Mouse (Mus musculus) induced T-regulatory cell, adult 2 months (primary cell): ENCODE measurements around the gene Ctnnal1.
A peak's percentile ranks its signal among the peaks of the same experiment; 100 is the strongest.

Experiments
- DNase-seq: peaks from one replicate; pipeline ENCODE4 v3.0.0-alpha.2; 2012; ENCODE audit warnings: low read depth

Ctnnal1 gene

DNA sequence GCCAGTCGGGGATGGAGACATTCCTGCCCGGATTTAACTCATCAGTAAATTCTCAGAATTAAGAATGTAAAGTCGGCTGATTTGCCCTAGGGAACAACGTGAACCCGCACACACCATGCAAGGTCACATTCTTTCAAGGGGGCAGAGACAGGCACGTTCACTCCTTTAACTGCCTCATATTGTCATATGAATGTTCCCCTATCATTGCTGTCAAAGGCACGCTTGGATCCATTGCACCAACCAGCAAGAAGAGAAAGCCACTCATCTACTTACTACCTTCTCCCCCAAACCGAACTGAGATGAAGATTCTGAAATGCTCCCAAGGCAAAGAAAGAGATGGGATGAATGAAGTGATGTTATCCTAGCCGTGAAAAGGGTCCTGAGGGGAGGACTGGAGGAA lies 6.3 kb downstream of the Ctnnal1 start:
- DNase-seq, result no peak

DNA sequence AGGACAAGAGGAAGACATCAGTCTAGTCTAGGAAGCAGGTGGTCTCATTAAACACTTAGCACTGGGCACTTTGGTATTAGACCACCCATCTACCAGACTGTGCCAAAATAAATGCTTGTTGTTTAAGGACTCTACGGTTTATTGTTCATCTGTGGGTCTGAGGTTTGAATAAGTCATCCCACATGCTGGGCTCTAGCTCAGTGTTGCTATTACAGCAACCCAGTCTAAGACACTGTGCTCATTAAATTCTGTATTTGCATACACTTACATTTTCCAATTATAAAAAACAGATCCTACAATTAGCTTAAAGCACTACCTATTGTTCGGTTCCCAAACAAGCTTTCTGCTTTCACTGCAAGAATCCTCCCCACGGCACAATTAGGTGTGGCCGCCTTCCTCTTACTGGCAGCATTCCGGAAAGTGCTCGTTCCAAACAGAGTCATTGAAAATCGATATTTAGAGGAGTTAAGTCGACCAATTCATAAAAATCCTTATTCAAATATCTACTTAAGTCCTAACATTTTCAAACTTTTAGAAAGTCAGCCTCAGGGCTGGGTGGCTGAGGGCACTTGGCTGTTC lies 8.5 kb downstream of the Ctnnal1 start:
- DNase-seq, result no peak

DNA sequence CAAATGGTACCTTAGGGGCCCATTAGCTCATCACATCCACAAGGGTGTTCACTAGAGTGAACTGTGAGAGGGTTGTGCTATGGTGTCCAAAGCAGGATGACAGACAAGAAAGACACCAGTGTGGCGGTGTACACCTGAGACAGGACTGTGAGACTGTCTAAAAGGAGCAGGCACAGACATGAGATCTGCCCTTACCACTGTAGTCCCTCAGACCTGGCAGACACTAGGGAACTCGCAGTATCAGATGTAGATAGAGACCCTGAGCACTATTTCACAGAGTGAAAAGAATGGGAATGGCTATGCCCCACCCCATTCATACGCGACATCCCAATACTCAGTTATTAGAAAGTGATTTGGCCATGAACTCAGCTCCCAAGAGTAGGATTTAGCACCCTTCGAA lies 9.1 kb downstream of the Ctnnal1 start:
- no peak for DNase-seq

DNA sequence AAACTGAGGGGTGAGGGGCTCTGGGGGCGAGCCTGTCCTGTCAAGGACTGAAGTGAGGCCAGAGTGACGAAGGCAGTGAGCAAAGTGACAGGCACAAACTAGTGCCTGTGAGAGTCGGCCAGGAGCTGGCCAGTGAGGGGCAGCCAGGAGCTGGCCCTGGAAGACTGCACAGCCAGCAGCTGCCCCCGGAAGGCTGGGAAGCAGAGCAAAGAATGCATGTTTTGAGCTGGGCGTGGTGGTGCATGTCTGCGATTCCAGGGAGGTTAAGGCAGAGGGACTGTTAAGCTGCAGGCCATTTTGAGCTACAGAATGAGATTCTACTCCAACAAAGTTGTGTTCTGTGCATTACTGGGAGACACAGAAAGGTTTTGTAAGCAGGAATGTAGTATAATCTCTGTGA lies 14.3 kb downstream of the Ctnnal1 start:
- no peak for DNase-seq

DNA sequence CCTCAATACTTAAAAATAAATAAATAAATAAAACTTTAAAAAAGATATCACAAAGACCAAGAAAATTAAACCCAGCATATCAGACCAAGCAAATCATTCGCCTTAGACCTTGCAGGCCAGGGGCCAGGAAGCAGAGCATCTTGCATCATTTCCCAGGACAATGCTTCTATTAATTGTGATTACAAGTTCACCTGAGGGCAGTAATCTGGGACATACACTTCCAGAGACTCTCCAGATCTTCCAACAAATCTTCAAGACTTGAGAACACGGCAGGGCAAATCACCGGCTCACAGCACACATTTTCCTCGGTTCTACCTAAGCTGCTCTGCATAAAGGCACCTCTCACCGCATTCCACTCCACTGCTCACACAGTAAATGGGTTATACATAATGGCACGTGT lies 16.9 kb downstream of the Ctnnal1 start:
- no peak for DNase-seq

DNA sequence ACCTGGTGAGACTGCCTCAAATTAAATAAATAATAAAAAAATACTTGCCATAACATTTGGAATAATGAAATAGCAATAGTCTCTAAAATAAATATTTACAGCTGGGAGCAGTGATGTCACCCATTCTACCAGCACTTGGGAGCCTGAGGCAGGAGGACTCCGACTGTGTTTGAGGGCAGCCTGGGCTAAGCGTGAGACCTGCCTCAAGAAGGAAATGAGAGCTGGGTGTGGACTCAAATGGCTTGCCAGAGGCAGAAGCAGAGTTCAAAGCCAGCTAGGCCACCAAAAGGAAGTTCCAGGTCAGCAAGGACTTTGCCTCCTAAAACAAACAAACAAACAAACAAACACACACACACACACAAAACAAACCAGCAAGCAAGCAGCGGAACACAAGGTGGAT lies 17.6 kb downstream of the Ctnnal1 start:
- no peak for DNase-seq

DNA sequence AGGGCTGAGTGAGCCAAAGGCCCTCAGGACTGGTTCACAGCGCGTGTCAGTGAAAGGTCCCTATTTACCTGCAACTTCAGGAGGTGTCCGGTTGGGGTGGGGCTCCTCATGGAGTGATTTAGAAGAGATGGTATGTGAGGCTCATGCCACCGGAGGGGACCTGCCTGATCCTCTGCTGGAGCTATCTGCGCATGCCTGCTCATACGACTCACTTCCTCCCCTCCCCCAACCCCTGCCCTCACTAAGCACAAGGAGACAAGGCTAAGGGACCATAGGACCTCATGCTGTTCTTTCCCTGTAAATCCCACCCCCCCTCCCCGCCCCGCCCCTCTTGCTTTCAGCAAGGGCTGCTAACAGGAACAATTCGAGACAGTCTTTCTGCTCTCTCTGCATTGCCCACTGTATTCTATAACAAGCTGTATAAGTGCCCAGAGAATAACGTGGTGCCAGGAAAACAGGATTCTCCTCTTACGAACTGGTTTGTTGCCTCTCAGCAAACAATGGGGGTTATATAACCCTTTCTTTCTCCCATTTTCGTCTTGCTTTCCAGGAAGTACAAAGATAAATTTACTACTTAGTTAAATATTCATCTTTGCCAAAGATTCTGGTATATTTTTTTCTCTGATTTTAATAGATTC lies 19.0 kb downstream of the Ctnnal1 start:
- DNase-seq, result no peak

DNA sequence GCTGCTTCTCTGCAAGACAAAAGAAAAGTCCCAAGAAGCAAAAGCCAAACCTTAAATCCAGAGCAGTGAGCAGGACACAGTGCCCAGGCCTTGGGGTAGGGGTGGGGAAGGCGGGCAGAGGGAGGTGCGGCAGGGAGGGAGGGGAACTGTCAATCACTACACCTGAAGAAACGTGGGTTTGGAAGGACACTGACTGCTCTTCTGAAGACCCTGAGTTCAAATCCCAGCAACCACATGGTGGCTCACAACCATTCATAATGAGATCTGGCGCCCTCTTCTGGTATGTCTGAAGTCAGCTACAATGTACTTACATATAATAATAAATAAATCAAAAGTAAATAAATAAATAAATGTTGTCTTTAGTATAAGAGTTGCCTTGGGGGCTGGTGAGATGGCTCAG lies 20.1 kb downstream of the Ctnnal1 start:
- no peak for DNase-seq

DNA sequence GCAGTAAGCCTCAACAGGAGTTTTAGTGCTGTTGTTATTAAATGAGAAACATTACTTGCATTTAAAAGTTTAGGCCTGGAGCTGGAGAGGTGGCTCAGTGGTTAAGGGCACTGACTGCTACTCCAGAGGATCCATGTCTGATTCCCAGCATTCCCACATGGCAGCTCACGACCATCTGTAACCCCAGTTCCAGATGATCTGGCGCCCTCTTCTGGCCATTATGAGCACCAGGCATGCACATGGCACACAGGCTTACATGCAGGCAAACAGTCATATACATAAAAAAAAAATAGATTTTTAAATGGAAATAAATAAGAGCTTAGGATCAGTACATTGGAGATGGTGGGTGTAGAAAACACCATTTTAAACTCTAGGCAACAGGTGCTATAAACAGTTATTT lies 21.0 kb downstream of the Ctnnal1 start:
- no peak for DNase-seq

DNA sequence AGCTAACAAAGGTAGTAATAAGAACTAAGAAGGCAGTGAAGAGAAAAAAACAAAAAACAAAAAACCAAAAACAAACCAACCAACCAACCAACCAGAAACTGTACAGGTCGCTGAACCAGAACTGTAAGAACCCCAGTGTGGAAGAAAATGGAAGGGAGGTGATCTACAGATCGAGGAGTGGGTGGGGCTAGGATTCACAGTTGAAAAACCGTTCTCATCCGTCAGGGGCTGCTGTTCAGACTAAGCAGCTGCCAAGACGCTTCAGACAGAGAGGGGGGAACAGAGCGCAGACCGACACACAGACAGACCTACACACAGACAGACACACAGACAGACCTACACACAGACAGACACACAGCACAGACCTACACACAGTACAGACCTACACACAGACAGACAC lies 22.5 kb downstream of the Ctnnal1 start:
- DNase-seq, result no peak

DNA sequence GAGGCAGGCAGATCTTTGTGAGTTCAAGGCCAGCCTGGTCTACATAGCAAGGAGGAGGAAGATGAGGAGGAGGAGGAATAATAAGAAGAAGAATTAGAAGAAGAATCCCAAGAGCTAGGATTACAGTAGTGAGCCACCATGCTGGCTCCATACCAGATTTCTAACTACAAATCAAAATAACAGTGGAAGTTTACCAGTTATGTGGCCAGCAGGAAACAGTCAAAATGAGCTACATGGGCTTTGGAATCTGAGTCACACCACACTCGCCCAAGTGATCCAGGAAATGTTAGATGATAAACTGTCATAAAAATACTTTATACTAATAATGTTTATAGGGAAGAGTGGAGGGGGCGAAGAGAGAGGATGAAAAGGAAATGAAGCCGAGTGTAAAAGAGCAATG lies 24.7 kb downstream of the Ctnnal1 start:
- no peak for DNase-seq

DNA sequence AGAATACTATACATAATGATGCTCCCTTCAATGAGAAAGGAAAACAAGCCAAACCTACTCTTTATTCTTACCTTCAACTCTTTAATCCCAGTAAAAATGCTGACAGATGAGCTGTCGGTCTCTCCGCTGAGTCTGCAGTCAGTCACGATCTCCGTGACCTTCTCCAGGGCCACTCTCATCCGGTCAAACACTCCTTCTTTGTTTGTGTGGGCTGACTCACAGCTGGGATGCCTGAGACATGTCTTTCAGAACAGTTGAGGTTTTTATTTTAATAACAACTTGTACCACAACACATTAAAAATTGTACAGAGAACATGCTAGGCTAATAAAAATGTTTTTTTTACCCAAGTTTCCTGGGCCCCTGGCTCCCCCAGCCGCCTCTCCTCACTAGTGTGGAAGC lies 27.3 kb downstream of the Ctnnal1 start:
- DNase-seq, result no peak

DNA sequence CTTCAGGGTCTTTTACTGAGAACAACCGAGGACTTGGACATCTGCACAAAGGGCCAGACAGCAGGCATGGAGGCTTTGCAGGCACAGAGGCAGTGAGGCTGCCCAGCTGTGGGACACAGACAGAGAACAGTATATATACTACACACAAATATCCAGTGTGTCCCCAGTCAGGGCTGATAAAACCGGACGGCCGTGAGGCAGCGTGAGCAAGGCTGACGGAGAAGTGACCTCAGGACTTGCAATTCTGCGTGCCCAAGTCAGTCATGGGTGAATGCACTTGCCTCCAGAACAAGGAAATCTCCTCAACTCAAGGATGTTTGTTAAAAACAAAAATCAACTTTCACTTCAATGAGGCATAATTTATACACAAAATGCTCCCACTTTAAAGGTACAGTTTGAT lies 33.0 kb downstream of the Ctnnal1 start:
- DNase-seq, result no peak

DNA sequence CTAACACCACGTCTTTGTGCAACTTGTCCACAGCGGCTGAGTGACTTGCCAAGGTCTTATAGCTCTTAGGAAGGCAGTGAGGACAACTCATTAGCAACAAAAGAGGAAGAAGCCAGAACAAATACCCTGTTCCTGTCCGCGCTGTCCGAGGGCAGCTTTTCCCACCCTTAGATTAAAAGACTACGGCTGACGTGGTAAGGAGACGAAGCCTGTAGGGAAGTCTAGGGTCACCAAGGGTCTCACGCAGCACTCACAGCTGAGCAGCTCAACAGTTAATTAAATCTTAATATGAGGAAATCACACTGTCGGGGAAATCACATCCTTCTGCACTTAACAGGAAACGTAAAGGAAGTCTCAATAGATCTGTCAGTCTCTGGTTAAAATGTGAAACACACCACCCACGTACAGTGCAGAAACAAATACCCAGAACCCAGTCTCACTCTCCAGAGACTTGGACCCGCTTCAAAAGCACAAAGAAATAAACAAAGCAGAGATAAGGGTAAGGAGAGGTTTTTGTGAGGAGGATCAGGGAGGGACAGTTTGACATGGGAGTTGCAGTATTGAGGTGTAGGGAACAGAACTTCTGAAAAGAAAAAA lies 33.9 kb downstream of the Ctnnal1 start:
- DNase-seq, result peak; percentile 32

DNA sequence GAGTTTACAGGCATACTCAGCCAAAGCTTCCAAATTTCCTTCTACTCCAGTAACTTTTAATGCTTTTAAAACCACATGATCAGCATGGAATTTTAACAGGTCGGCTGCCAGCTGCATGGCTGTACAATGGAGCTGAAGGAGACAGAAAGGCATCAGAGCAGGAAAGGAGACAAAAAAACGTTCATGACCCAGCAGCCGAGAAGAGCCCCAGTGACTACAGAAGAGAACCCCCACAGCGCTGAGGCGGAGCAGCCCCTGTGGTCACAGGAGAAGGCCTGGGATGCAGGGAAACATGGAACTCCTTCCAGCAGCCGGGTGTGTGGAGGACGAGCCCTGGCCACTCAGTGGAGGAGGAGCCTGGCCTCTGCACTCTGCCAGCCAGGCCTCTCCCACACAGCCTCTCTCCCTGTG lies 35.5 kb downstream of the Ctnnal1 start:
- no peak for DNase-seq

DNA sequence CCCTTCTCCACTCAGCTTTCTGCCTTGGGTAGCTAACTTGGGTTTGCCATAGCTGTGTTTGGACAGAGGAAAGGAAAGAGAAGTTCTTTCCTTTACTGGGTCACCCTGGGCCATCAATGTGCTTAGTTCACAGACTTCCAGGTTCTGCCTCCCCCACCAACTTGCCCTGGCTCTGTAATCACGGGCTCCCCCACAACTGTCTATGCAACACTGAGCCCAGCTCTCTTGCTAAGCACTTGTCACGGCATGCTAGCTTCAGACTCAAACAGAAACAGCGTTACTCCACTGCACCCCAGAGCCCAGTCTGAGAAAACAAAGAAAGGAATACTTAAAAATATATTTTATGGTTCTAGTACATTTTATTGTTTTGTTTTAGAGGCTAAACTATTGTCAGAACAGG lies 36.1 kb downstream of the Ctnnal1 start:
- DNase-seq, result no peak

DNA sequence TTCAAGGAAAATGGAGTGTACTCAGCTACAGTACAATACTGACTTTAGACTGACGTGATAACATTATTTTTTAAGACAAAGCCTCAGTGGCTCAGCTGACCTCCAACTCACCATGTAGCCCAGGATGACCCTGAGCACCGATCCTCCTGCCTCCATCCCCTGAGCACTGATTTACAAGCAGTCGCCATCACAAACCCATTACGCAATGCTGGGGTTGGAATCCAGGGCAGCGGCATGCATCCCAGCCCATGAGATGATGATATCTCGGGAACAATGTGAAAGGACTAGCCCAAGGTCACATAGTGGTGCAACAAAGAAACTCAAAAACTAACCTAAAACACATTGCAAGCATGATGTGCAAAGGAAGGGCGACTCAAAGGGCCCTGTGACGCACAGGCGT lies 40.8 kb downstream of the Ctnnal1 start:
- no peak for DNase-seq

DNA sequence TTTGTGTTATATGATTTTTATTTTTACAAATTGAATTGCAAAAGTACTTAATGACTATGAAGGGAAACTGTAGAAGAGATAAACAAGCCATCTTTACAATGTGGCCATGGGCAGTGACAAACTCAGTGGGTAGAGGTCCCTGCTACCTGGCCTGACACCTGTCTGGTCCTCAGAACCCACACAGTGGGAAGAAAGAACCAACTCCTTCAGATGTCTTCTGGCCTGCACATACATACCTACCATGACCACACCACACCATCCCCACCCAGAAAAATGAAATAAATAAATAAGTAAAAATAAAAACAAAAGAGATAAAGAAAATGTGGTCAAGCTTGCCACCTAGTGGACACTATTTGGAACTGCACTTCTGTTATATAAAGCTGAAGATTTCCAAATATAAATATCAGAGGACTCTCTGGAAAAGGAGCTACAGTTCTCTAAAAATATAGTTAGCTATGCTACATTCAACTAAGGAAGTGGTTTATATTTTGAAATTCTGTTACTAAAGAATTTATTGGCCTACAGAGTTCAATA lies 44.9 kb downstream of the Ctnnal1 start:
- peak; percentile 61 for DNase-seq

DNA sequence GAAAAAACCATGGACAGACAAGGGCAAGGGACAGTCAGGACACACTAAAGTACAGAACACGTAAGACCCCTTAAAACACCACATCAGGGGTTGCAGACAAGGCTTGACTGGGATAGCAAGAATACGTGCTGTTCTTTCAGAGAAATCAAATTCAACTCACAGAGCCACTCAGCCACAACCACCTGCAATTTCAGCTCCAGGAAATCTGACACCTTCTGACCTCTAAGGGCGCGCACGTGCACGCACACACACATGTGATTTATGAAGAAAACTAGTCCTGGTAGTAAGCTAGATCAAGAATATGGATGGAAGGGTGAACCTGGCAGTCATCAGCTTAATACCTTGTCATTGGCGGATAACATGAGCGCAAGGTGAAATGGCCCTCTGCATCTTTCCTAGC lies 49.9 kb downstream of the Ctnnal1 start:
- no peak for DNase-seq

DNA sequence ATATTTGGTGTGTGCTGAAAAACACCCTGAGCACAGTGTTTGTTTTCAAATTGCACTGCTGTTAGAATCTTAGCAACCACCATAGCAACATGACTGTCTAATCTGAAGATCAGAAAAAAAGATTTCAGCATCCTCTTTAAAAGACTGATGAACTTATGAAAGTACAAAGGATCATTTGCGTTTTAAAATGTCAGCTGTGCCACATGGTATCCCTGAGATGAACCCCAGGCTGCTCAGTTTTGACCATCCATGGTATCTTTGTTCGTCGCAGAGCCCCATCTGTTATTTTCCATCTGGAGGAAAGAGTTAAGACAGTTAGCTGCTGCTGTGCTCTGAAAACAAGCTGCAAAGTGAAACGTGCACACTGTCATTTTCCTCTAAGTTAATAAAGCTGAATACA lies 52.9 kb downstream of the Ctnnal1 start:
- no peak for DNase-seq

DNA sequence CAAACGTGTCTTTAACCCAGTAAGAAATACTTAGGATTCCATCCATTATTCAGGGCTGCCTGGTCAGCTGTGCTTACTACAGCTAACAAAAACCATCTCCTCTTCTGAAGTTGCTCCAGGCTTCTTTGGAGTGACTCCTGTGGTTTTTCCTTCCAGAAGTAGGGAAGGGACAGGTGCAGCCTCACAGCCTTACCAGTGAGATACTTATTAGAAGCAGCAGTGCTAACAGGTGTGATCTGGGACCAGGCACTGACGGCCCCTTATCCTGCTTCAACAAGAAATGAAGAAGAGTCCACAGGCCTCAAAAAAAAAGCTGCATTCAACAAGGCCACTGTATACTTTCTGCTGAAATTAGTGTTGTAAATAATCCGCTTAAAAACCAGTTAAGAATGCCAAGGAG lies 53.3 kb downstream of the Ctnnal1 start:
- DNase-seq, result no peak

DNA sequence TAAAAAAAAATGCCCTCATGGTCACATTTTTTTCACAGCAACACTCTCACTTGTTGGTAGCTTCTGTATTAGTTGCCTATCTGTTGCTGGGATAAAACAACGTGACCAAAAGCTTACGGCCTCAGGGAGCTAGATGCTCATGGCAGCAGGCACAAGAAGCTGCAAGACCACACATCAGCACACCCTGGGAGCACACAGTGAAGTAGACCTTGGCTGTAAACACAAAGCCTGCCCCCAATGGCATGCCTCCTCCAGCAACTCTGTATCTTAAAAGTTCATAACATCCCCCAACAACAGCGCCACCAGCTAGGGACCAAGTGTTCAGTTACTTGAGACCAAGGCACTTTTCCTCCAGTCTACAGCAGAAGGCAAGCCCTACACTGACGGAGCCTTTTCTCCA lies 55.9 kb downstream of the Ctnnal1 start:
- no peak for DNase-seq

DNA sequence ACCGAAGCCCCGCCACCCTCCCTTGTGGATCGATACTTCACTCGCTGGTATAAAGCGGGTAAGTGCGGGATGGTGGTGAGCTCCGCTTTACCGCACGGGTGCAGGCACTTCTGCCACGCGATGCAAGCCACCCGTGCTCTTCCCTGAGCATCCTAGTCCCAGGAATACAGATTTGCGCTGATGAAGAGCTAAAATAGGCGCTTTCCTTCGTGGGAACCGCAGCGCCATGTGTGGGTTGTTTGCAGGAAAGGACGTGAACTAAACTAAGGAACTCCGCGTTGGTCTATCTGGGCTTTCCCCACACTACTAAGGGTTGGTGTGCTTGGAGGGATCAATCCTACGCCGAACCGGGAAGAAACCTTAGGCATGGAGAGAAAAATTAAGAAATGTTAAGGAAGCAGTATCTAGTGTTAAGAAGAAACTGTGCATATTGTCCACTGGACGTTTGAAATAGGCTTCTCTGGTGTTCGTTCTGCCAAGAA lies 62.3 kb downstream of the Ctnnal1 start:
- DNase-seq, result no peak
